Mouse (Mus musculus) heart, postnatal 0 days (tissue): Measurements from ENCODE around the gene Gpr87.

ENCODE experiments used
- CTCF ChIP-seq: IDR thresholded peaks from 2 replicates; pipeline ENCODE4 v1.5.1; 2016; ENCODE audit warnings: antibody characterized with exemption, control low read depth, low read depth
- EP300 ChIP-seq: IDR thresholded peaks from 2 replicates; pipeline ENCODE4 v1.6.1; 2016; ENCODE audit warnings: antibody characterized with exemption, low read depth

- TF ChIP-seq EP300, result no peak
- no peak for TF ChIP-seq CTCF
Observed at GRCm38 (mm10) chr3:59141507-59142305, 53.2 kb downstream of the Gpr87 start.
